Mouse (Mus musculus): ENCODE measurements at regions not wholly inside any gene's neighbourhood (a gene's known extent, or its start where the extent isn't known, plus 50 kb on each side); places are given as distances from the start of the nearest gene placed in this dataset.

DNA sequence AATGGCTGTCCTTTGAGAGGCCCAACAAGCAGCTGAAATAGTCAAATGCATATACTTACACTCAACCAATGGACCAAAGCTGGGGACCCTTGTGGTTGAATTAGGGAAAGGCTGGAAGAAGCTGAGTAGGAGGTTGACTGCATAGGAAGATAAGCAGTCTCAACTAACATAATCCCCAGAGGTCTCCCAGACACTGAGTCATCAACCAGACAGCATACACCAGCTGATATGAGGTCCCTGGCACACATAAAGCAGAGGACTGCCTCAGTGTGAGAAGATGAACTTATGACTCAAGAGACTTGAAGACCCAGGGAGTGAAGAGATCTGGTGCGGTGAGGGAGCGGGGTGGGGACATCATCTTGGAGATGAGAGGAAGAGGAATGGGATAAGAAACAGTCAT, 863.8 kb downstream of the Nap1l3 start:
- DNase-seq = no peak

DNA sequence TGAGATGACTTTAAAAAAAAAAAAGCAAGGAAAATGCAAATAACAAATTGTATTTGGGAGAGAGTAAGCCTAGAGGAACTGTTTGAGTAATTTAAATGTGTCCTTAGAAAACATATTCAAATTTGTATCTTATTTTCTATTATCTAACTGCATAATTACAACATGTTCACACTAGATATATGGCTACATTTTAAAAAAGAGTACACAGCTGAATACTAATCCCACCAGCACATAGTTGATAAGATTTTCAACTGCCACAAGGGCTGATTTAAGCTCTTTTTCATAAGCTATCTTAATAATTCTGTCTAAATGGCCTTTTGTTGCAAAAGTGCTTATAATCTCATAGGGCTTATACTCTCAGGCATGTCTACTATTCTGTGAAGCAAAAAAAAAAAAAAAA, 877.4 kb downstream of the Nap1l3 start:
- no peak for DNase-seq

DNA sequence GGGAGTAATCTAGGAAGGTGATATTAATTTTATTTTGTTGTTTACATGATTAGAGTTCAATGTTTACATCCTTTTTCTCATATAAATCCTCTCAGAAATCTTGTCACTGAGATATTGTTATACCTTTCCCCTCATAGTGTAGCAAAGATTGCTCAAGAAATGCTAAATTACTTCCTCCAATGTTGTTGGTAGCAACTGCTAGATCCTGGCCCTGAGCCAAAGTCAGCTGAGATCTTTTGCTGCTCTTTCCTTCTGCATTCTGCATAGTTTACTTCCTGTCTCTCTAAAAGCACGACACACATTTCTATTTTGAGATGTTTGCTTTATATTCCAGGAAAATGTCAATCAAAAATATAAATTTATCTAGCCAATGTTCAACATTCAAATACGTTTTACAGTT, 899.5 kb downstream of the Nap1l3 start:
- DNase-seq = peak; percentile 3

DNA sequence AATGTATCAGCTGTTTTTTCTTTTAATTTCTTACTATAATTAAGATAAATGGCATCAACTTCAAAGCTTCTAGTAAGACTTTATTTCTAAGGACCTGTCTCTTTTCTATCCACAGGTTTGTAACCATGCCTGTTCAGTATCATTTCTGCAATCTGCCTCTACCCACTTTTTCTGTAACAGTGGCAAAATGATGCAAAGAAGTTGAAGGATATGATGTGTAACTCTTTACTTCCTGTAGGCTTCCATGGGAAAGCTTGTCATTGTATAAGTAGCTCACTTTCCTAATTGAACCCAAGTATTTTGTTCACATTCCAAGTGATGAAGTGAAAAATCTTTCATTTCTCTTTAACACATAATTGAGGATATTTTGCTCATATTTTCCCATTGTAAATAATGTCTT, 900.0 kb downstream of the Nap1l3 start:
- no peak for DNase-seq

DNA sequence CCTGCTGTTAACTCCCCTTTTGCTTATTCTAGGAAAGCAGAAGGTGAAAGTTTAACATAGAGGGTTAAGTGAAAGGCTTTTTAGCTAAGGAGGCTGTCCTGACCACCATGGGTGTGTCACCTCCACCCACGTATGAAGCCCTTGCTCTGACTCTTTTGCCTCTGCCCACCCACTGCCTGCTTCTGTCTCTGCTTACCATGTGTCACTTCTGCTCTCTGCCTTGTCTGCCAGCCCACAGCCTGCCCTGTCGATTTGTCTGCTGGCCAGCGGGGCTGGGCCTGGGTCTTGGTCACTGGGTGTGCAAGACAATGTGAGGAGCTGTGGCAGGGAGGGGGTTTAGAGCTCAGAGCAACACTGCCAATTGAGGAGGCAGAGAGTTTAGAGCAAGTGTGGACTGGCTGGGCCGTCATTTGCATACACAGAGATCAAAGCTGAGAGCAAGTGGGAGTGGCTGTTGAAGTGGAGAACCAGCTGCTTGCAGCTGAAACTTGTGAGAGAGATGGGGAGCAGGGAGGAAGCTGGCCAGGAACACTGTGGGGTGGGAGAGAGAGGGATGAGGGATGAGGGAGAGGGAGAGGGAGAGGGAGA, 917.7 kb downstream of the Nap1l3 start:
- DNase-seq = no peak

DNA sequence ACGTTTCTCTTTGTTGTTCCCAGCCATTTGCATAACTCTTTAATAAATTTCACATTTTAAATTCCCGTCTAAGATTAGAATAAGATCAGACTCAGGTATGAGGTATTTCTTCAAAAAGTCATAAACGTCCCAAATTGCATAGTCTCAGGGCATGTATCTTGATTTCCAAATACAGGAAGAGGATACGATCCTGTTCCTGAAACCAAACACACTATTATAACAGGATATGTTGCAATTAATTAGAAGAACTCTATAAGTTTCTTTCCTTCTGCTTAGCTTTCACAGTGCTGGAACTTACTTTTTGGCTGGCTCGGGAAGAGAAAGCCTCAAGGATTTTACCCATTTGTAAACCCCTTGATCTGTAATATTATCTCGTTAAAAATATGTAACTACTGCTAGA, 968.1 kb downstream of the Nap1l3 start:
- DNase-seq = no peak
